Mouse (Mus musculus): ENCODE results near the gene Poc1a.

The Poc1a gene

GRCm38 (mm10) chr9:106338462-106339172 lies 57.8 kb downstream of the Poc1a start:
- DNase-seq, result peak; percentile 54

- DNase-seq, result no peak
These were observed 58.3 kb downstream of the Poc1a start for GRCm38 (mm10) chr9:106339173-106339558.

DNA sequence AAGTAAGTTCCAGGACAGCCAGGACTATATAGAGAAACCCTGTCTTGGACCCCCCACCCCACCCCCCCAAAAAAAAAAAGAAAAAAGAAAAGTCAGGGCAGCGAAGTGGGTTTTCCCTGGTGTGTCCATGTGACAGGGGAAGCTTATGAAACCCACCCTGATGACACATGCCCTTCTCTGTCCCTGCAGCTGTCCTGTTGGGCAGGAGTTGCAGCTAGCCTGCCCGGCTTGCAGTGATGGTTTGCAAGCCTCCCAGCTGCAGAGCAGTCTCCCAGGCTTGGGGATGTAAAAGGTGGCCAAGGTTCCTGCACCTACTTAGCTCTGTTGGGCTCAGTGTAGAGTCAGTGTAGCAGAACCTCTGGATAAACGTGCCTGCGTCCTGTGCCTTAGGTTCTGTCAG lies 58.9 kb downstream of the Poc1a start:
- DNase-seq, result no peak

GRCm38 (mm10) chr9:106340501-106341312 lies 59.8 kb downstream of the Poc1a start:
- no peak for DNase-seq

DNA sequence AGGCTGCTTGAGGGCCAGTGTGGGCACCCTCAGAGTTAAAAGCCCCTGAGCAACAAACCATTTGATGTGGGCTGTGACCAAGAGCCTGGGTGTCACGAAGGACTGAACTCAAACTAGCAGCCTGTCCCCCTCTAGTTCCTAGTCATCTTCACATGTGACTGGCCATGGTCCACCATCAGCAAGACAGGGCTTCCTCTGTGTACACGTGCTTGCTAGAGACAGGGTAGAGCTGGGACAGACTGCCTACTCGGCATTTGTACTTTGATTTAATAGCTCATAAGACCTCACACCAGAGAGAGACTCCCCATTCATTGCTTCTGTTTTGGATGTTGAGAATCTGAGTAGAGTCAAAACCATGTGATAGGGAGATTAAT lies 60.4 kb downstream of the Poc1a start:
- no peak for DNase-seq

- DNase-seq, result no peak
These were observed 61.7 kb downstream of the Poc1a start for GRCm38 (mm10) chr9:106342573-106342972.

- DNase-seq, result peak; percentile 52
These were observed 64.3 kb downstream of the Poc1a start for GRCm38 (mm10) chr9:106345167-106345566.

GRCm38 (mm10) chr9:106345630-106346029 lies 64.8 kb downstream of the Poc1a start:
- no peak for DNase-seq

GRCm38 (mm10) chr9:106348281-106348680 lies 67.4 kb downstream of the Poc1a start:
- DNase-seq, result no peak

GRCm38 (mm10) chr9:106349075-106349474 lies 68.2 kb downstream of the Poc1a start:
- peak; percentile 62 for DNase-seq

DNA sequence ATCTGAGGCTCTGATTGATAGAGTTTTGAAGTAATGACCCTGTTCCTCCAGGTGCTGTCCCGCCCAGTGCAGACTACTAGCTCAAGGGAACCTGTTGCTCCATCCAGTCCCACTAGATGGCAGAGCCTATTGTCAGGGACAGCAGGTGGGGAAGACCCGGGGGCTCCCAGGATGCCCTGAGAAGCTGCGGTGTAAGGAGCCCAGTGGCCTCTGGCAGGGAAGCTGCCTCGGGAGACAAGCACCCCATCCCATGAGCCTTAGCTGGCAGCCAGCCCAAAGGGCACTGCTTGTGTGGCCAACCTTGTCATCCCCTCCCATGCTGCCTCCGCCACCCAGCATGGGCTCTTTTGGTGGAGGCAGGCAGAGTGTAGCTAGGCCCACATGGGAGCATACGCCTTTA lies 70.3 kb downstream of the Poc1a start:
- peak; percentile 54 for DNase-seq

DNA sequence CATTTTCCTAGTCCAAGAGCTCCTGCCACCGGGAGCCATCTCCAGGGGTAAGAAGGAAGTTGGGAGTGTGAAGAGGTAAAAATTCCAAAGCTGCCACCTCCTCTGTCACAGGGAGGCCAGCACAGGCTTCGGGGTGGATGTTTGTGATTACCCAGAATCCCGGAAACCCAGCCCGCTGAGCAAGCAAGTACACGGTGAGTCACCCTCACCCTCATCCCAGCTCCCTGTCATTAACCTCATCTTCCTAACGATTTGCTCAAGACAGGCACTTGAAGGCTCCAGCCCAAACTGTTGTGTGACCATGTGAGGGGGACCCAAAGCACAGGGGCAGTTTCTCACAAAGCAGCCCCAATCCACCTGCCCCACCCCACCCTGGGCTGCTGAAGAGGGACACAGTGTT lies 72.9 kb downstream of the Poc1a start:
- no peak for DNase-seq

DNA sequence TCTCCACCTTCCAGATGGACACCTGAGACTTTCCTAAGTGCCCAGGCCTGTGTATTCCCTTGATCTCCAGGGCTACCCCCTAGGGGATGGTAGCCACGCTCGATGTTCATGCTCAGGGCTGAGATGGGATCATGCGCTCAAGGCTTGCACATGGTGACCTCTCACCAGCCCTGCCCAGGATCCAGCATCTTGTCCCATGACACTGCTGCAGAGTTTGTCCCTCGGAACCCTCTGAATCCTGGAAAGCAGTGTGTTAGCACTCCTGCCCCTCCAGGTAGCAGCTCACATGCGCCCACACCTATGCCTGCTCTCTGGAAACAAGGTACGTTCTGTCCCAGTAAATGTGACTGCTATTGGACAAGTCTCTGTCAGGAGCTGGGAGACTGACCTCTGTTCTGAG lies 73.9 kb downstream of the Poc1a start:
- DNase-seq, result no peak

GRCm38 (mm10) chr9:106355217-106355974 lies 74.5 kb downstream of the Poc1a start:
- DNase-seq, result no peak

GRCm38 (mm10) chr9:106355975-106356286 lies 75.1 kb downstream of the Poc1a start:
- DNase-seq, result no peak

- no peak for DNase-seq
These were observed 75.5 kb downstream of the Poc1a start for GRCm38 (mm10) chr9:106356323-106356844.

GRCm38 (mm10) chr9:106357167-106357566 lies 76.3 kb downstream of the Poc1a start:
- no peak for DNase-seq

- no peak for DNase-seq
These were observed 78.4 kb downstream of the Poc1a start for GRCm38 (mm10) chr9:106359297-106359696.

GRCm38 (mm10) chr9:106361140-106361539 lies 80.3 kb downstream of the Poc1a start:
- DNase-seq, result no peak

DNA sequence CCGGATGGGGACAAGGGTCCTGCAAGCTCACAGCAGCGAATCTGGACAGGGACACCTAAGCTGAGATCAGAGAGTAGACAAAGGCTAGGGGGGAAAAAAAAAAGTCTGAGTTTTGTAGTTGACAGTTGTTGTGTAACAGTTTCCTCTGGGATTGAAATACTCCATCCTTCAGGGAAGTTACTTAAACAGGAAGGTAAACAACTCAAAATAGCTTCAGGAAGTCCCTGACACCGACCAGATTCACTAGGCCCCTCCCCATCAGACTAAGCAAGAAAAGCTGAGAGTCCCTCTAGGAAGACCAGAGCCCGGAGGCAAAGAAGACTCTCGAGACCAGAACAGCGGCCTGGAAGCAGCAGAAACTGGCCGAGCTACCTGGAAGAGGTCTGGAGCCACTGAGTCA lies 84.5 kb downstream of the Poc1a start:
- DNase-seq, result no peak

GRCm38 (mm10) chr9:106366188-106366587 lies 85.3 kb downstream of the Poc1a start:
- DNase-seq, result no peak

DNA sequence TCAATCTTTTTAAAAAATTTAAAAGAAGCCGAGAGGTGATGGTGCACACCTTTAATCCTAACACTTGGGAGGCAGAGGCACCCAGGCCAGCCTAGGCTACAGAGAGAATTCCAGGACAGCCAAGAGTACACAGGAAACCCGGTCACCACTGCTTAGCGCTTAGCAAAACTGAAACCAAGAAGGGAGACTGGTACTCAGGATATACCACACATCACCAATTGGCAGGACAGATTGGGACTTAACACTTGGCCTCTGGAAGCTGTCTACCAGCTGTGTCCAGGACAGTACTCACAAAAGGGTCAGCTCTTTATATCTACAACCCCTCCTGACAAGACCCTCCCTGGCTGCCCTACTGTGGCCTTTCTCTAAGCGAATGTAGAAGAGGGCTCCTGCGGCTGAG lies 86.1 kb downstream of the Poc1a start:
- DNase-seq, result no peak

DNA sequence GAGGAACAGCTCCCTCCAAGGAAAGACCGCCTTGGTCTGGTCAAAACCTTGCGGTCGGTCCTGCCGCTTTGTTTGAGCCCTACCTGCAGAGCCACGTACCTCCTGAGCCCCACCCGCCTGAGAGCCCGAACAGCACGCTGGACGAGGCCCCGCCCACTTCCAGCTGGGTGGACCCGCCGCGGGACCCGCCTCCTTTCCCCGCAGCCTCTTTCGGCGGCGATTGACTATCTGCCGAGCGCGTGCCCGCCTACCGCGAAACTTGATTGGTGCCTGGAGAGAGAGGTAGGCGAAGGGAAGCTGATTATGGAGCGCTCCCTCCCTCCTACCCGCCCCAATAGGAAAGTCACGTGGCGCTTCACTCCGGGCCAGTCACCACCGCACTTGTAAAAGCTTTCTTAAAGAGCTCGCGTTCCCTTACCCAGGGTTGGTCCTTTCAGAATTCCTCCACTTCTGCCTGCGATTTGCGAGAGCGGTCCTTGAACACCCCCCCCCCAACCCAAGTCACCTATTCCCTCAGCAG lies 86.8 kb downstream of the Poc1a start:
- peak; percentile 98 for DNase-seq

All from retina, postnatal 1 day (tissue).